Mouse (Mus musculus) heart, postnatal 36 days (tissue): ENCODE data around the gene Hoxc9. TPM values are rescaled to one million over a fixed set of nuclear protein-coding genes. Genes with fewer than 3 reads are reported as not detected.

Experiments used
- DNase-seq, 2 experiments: peaks; one replicate each; pipeline ENCODE4 v3.0.0; 2021 to 2022
- intact Hi-C: fragments of 180-260 bp; cut with DNase I; formaldehyde crosslinking; loops from one replicate; pipeline ENCODE4 v1.15.1; 2025
- total RNA-seq, 2 experiments: library from RNA; stranded (reverse); gene quantifications; 2 replicates each; pipeline ENCODE4 v1.2.3; 2021

The Hoxc9 gene
- total RNA-seq, 2 experiments from 2014 or later: not detected

DNA sequence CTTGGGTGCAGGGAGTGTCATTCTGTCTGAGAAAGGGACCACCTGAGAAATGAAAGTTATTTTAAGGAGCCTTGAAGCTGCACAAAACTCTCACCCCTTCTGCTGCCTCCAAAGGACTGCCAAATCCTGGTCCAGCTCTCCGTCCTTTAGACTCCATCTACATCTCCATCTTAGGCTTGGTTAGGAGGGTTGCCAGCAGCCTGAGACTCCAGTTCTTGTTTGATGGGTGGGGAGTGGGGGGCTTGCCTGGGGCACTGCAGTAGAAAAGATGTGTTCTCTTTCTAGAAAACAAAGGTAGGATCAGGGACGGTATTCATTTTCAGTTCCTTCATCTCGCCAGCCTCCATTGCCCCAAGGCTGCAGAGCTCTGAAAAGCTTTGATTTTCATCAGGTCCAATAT lies 21.2 kb downstream of the Hoxc9 start:
- intact Hi-C loops: no loop called here
- no peak for DNase-seq

DNA sequence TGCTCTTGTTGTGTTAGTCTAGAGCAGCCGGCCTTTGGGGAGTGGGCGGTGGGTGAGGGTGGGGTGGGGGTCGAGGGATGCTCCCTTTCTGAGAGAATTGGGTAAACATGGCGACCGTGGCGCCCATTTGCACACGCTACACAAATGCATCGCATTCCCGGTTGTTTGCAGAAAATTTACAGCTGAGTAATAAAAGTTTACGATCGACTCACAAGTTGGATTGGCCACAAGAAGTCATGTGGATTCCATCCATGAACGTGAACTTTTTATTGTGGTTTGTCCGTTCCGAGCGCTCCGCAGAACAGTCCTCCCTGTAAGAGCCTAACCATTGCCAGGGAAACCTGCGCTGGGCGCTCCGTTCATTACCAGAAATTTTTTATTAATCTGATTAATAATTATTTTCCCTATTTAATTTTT lies 21.7 kb downstream of the Hoxc9 start, which contains the start of gene Hoxc6:
Hoxc6 (plus strand) TSS at position 319 of the 417 bp plus-strand sequence.
- intact Hi-C loops: no loop called here
- DNase-seq: no peak

DNA sequence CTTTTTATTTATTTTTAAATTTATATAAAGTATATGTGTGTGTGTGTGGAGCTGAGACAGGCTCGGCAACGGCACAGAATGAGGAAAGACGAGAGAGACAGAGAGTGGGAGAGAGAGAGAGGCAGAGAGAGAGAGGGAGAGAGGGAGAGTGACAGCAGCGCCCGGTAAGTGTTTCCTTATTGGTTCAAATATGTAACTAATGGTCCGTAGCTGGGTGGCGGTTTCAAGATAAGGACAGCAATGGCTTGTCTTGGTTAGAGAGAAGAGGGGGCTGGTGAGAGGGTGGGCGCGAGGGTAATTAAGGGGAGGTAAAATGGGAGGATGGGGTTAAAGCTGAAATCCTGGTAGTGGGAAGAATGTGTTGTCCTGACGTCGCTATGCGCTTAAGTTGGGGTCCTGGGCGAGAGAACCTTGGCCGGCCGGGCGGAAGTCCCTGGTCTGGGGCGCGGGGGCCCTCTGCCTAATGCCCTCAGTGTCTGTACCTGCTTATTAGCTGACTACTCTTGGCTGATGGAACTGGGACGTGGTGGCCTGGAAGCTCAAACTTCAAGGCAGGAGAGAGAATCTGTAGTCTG lies 22.5 kb downstream of the Hoxc9 start:
- no peak for DNase-seq
- intact Hi-C loops: no loop called here

DNA sequence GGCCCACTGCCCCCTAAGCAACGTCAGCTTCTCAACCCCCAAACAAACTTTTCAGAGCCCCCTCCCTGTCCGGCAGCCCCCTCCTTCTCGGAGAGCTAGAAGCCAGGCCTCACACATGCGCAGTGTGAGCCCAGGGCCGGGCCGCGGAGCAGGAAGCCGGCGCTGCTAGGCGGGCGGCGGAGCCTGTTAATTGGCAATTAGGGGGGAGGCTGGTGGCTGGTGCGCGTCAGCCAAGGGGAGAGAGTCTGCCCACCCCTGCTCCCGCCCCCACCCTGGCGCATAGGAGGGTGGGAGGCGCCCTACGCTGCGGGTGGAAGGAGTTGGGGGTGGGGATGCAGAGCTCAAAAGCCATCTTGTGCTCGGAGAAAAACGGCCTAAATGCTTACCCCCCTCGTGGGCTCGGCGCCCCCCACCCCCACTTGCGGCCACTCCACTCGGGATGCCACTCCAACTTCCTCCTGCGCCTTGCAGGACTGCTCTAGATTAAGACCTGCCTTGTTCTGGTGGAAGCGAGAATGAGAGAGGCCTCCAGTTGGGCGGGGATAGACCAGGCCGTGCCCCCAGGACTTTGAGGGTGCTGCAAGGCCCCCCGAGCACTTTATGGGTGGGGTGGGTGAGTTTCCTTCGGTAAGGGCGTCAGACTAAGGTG lies 23.1 kb downstream of the Hoxc9 start:
- peak; percentile 56 to 67 for DNase-seq
- intact Hi-C loops: no loop called here

DNA sequence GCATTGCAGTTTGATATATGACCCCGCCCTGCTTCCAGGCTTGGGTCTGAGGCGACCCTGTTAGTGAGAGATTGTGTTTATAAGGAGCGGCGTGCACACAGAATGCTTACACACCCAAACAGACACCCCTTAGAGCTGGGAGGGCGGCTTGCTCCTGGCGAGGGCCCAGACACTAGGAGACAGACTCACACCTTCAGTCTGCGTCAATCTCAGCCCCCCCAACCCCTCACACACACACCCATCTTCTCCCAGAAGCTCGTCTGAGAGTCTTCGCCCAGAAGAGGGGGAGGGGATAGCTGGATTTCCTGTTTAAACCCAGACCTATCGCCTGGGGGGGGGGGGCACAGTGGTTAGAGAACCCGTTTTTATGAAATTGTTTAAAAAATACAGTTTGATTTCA lies 23.7 kb downstream of the Hoxc9 start:
- DNase-seq: no peak
- intact Hi-C loops: no loop called here

DNA sequence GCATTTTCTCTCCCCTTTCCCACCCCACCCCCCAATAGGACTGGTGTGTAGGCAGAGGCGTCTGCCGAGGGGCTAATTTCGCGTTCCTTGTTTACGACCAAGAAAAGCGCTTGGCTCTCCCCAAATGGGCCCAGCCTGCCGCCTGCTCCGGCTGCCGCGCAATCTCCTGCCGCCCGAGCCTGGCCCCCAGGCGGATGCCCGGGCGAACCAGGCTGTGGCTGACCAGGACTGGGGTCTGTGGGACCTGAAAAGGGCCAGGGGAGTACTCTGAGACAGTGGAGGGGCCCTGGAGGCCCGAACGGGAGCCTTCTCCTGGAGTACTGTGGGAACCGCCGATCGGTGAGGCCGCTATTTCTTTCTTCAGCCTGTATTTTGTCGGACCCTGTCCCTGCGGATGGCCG lies 24.3 kb downstream of the Hoxc9 start:
- no peak for DNase-seq
- intact Hi-C loops: no loop called here

DNA sequence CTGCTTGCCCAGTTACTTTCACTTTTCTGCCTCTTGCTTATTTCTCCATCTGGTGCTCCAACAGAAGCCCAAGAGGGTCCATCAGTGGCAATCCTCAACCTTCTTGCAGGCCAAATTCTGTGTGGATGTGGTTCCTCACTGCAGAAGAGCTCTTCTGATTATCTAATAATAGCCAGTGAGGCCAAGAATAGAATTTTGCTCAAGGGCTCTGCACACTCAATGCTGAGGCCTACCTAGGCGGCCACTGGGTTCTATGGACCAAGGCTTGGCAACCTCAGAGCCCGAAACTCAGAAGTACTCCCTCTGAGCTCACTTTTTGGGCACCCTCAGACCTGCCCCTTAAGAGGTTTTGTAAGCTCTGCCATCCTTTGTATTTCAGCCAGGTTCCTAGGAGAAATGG lies 25.1 kb downstream of the Hoxc9 start:
- intact Hi-C loops: no loop called here
- DNase-seq: no peak

DNA sequence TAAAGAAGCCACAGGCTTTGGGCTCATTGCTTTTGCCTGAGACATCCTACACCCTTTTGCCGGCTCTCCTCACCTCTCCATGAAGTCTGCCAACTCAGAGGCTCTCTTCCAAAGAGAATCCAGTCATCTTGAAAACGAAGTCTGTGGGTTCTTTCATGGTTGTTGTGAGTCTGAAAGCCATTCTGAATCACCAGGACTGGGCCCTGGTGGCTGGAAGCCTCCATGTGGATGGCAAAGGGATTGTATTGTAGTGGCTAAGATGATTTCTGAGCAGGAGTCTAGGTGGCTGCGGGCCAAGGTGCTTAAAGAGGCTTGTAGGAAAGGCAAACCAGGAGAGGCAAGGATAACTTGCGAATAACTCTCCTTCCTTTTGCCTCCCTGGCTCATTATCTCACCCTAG lies 25.9 kb downstream of the Hoxc9 start:
- intact Hi-C loops: no loop called here
- DNase-seq: no peak

DNA sequence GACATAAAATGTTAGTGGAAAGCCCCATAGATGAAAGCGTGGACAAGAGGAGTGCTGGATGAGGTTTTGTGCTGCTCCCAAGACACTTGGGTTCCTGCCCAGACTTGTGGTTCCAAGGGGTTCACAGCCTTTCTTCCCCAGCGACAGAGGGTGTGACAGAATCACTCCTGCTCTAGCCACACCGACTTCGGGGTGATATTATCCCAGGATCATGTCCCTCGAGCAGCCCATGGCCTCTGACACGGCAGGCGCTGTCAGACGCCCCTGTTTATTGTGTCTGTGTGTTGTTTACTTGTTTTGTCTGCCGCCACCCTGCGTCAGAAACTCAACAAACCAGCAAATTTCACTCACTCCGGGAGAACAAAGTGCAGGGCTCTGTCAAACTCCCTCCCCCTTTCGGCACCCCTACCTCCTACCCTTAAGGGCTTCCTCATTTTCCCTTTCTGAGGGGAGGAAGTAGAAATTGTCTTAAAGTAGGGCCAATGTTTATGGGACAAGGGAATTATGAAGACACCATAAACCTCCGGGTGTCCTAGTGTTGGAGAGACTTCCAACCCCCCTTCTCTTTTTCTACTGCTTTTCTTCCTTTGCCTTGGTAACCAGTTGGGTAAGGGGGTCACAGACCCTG lies 26.7 kb downstream of the Hoxc9 start:
- DNase-seq: no peak
- intact Hi-C loops: no loop called here

DNA sequence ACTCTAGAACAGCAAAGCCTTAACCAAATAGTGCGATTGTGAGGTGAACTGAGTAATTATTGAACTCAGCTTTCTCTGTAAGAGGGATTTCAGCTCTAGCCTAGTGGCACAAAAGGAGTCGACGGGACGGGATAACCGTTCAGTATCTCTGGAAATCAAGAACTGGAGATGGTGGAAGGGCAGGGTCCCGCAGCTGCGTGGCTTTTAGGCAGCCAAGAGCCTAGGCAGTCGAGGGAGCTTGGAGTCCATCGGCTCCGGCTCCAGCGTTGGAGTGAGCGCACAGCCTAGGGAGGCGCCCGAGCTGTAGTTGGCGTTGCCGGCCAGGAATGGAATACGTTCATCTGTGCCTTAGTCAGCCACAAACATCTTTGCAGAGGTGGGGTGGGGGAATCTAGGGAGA lies 29.1 kb downstream of the Hoxc9 start:
- intact Hi-C loops: no loop called here
- DNase-seq: no peak

DNA sequence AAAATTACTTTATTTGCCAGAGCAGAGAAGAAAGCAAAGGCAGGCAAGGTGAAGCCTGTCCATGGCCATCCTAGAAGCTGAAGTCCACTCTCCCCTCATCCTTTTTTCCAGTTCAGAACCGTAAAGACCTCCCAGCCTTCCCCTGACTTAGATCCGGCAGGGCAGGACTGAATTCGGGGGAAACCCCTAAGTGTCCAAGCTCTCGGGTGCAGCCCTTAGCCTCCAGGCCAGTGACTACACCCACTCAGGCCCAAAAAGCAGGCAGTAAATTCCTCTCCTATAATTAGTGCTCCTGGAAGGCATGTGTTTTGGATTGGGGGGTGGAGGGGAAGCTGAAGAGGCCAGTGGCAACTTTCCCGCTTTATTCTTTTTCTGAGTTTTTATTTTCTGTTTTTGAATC lies 29.6 kb downstream of the Hoxc9 start:
- intact Hi-C loops: no loop called here
- no peak for DNase-seq

DNA sequence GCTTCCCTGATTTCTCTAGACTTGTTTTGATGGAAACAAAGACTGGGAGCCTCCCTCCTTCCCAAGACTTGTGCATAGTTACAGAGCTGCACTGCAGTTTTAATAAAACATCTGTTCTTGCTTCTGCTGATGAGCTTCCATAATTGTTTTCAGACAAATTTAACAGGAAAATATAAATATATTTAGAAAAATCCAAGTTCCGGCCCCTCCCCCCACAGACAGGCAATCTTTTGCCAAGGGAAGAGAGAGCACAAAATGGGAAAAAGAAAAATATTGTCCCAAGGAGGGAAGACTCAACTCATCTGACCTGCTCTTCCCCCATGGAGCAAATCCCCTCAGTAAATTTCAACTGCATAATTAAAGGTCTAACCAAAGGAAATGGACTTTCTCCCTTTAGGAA lies 30.1 kb downstream of the Hoxc9 start:
- intact Hi-C loops: no loop called here
- no peak for DNase-seq

DNA sequence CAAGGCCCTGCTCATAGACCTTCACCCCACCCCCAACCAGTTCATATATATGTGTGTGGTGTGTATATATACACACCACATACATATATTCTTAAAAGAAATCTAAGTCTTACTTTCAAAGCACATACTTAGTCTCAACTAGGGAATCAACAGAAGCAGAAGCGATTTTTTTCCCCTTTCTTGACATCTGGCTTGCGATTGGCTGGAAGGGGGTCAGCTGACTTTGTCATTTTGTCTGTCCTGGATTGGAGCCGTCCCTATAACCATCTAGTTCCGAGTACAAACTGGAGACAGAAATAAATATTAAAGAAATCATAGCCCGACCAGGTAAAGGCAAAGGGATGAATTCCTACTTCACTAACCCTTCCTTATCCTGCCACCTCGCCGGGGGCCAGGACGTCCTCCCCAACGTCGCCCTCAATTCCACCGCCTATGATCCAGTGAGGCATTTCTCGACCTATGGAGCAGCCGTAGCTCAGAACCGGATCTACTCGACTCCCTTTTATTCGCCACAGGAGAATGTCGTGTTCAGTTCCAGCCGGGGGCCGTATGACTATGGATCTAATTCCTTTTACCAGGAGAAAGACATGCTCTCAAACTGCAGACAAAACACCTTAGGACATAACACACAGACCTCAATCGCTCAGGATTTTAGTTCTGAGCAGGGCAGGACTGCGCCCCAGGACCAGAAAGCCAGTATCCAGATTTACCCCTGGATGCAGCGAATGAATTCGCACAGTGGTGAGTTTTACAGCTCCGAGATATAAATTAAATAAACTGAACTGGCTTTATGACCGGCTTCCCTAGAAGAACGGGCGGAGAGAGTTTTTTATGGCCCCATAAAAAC lies 33.2 kb downstream of the Hoxc9 start:
- intact Hi-C loops: loop anchor here (5.0 kb wide), 1 partner anchor 47 kb away; no protein-coding TSS in a partner anchor
- no peak for DNase-seq

DNA sequence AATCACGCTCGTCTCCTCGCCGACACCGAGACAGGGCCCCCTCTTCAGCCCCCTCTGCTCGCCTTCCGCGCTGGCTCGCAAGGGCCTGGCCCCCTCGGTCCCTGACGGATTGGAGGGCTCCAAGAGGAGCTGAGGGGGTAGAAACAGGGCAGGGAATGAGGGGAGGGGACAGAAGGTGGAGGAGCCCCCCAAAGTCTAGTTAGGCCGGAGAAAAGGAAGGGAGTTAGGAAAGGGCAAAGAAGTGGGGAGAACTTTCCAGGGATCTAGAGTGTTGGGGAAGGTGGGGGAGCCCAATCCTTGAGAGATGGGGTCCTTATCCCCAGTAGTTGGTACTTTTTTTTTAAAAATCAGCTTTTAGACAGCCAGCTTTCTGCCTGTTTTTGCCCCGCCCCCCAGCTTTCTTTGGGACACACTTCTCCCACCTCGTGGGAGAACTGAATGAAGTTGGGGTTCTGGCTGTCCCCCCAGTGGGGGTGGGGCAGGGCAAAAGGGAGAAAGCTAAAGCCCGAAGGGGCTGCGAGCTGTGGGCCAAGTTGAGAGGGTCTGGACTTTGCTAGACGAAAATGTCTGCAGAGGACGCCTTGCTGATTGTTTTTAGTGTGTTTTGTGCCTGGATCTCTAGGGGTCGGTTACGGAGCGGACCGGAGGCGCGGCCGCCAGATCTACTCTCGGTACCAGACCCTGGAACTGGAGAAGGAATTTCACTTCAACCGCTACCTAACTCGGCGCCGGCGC lies 34.0 kb downstream of the Hoxc9 start:
- intact Hi-C loops: loop anchor here (5.0 kb wide), 1 partner anchor 48 kb away; no protein-coding TSS in a partner anchor

DNA sequence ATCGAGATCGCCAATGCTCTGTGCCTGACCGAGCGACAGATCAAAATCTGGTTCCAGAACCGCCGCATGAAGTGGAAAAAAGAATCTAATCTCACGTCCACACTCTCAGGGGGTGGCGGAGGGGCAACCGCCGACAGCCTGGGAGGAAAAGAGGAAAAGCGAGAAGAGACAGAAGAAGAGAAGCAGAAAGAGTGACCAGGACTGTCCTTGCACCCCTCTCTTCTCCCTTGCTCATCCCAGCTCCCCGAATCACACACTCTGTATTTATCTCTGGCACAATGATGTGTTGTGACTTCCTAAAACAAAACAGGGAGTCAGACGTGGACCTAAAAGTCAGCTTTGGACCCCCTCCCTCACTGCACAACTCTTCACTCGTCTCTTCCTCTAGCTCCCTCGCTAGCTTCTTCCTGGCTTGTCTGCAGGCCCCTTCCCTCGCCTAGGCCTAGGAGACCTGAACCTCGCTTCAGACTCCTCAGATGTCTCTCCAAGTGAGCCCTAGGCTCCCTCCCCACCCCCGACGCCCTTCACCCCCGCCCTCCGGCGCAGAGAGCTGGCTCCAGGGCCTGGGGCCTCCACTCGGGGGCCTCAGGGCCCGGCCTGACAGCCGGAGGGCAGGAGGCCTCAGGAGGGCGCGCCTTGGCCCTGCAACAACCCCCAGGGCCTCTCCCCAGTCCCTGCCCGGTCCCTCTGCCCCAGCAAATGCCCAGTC lies 34.8 kb downstream of the Hoxc9 start:
- no peak for DNase-seq
- intact Hi-C loops: loop anchor here (5.0 kb wide), 1 partner anchor 49 kb away; no protein-coding TSS in a partner anchor

More for the DNA sequence above, 34.0 kb downstream of the Hoxc9 start:
- no peak for DNase-seq

DNA sequence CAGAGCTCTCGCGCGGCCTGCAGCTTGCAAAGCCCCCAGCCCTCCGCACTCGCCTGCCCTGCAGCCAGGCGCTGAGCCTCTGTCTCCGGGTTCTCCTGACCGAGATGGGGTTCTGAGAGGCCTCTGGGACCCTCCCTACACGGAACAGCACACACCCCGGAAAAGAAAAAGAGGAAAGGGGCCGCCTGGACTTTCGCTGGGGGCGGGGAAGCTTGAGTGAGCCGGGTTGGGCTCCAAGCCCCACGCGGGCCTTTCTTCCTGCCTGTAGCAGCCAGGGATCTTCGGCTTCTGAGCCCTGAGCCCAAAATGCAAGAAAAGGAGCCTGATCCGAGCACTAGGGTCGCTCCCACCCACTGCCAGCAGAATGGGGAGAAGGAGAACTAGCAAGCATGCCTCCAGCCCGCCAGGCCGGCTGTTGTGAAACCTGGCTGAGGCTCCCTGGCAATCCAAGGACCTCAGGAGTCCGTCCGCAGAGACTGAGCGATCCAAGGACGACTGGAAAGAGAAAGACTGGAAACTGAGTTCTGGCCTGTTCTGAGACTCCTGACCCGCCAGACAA lies 35.8 kb downstream of the Hoxc9 start:
- intact Hi-C loops: loop anchor here (2.0 to 5.0 kb wide), 2 partner anchors 50 to 119 kb away; no protein-coding TSS in a partner anchor
- DNase-seq: no peak

DNA sequence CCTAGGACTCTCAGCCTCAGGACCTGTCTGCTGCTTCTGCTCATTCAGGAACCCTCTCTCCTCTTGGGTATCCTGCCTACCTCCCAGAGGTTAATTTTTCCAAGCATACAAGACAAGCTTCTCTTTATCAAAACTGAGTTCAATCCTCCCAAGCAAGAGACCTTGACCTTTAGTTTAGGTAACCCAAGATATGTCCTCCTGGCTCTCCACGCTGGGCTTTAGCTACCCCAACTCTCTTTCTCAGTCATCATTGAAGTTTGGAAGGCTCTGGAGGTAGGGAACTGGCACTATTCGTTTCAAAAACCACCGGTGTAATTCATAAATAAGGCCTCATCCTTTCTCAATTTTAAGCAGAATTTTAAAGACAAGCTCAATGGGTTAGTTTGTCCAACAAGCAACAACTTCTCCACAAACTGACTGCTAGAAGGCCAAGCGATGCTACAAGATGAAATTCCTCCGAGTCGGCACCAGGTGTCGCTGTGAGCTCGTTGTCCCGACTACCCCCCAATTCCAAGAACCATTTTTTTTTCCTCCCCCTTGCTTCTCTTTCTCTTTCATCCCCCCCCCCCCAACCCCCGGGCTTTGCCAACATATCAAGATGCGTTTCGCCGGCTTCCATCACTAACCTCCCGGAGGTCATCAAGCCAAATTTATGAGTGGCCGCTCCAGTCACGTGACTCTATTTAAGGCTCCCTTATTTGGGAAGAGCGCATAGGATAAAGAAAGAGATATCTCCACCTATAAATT lies 37.2 kb downstream of the Hoxc9 start:
- peak; percentile 42 to 57 for DNase-seq
- intact Hi-C loops: loop anchor here (1.0 to 5.0 kb wide), 3 partner anchors 51 to 152 kb away; no protein-coding TSS in a partner anchor

DNA sequence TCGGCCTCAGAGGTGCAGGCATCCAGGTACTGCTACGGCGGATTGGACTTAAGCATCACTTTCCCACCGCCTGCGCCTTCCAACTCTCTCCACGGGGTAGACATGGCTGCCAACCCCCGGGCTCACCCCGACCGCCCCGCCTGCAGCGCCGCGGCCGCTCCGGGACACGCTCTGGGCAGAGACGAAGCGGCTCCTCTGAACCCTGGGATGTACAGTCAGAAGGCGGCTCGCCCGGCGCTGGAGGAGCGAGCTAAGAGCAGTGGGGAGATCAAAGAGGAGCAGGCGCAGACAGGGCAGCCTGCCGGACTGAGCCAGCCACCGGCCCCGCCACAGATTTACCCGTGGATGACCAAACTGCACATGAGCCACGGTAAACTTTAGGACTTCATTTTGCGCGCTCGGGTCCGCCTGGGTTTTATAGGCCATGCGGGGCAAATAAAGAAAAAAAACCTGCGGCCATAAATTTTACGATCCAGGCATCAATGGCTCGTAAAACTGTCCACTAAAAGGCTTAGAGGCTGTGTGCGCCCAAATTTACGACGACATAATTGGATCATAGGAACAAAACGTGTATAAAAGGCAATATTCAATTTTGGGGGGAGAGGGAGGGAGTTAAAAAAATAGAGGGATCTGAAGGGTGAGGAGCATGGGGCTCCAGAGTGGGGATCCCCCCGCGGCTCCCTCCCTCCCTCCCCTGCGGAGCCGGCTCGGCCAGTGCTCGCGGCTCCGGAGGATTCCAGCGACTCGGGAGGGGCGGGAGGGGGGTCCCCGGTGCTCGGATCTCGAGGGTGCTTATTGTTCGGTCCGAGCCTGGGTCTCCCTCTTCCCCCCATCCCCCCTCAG lies 38.1 kb downstream of the Hoxc9 start:
- intact Hi-C loops: loop anchor here (5.0 kb wide), 1 partner anchor 52 kb away; no protein-coding TSS in a partner anchor
- DNase-seq: no peak
